Mouse (Mus musculus): ENCODE measurements around the gene Hmgn3.
"Not testable (repeated sequence)": the region's sequence is repeated elsewhere in the genome, so short reads cannot be mapped to it uniquely, and the experiment has no call there.

Hmgn3 gene

DNA sequence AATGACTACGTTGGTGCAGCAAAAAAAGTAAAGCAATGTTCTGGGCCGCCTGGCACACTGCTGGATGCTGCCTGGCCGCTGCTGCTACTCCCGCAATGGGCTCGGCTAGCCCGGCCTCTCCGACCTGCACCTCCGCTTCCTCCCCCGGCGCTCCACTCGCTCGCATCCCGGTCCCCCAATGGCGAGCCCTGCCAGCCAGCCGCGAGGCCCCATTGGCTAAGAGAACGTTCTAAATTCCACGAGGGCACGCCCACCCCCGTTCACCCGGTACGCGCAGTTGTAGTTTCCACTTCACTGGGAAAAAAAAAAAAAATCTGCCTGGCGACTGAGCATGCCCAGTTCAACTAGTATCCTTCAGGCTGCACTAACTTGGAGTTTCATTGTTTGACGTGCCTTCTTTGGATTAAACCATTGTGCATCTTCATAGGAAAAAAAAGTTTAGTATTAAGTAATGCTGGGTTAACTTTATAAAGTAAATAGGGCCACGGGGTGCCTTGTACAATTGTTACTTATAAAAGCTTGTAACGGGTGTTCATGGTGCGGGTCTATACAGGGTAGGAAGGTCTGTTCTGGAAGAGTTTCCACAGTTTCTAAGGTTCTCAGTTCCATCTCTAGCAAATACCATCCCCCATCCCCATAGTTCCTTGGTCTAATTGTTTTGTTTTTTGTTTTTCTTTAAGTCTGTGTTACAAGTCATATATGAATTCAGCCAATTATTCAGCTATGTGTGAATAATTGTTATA lies at the start of gene Hmgn3:
Hmgn3 (minus strand) TSS at position 240 of the 743 bp plus-strand sequence.
- DNase-seq (ENCODE audit: low spot score): peak; percentile 93

GRCm38 (mm10) chr9:83195765-83196164 lies 49.3 kb upstream of the Hmgn3 start:
- no peak for DNase-seq (ENCODE audit: low spot score)

DNA sequence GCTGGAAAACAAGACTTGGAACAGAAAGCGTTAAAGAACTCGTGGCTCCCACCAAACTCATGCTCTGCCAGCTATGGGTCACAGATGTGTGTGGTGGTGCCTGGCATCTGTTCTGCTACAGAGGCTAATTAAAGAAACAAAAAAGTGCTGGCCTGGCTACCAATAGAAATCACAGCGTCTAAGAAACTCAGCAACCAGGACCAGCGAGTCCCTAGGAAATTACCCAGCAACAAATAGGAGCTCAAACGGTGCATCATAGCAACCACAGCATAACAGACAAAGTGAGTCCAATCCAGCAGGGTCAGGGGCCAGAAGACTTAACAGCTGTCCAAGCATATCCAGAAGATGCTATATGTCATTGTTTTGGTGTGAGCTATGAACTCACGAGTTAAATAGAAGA lies 48.5 kb upstream of the Hmgn3 start:
- DNase-seq (ENCODE audit: low spot score): peak; percentile 45

DNA sequence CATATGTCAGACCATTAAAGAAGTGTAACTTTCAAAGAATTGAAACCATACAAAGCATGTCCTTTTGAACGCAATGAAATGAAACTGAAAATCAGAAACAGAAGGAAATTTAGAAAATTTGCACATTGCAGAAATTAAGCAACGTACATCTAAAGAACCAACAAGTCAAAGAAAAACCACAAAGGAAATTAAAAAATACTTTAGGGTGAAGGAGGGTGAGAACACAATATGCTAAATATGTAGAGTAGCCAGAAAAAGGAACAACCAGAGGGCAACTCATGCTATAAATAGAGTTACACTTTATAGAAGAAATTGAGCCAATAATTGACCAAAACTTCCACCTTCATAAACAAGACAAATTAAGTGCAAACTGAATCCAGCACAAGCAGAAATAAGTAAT lies 41.3 kb upstream of the Hmgn3 start:
- DNase-seq (ENCODE audit: low spot score): no peak

- peak; percentile 68 for DNase-seq (ENCODE audit: low spot score)
These were observed 667 bp downstream of the Hmgn3 start for GRCm38 (mm10) chr9:83145591-83146445.

GRCm38 (mm10) chr9:83129831-83130230 lies 16.7 kb downstream of the Hmgn3 start:
- no peak for DNase-seq (ENCODE audit: low spot score)

GRCm38 (mm10) chr9:83127840-83128239 lies 18.6 kb downstream of the Hmgn3 start:
- peak; percentile 15 for DNase-seq (ENCODE audit: low spot score)

DNA sequence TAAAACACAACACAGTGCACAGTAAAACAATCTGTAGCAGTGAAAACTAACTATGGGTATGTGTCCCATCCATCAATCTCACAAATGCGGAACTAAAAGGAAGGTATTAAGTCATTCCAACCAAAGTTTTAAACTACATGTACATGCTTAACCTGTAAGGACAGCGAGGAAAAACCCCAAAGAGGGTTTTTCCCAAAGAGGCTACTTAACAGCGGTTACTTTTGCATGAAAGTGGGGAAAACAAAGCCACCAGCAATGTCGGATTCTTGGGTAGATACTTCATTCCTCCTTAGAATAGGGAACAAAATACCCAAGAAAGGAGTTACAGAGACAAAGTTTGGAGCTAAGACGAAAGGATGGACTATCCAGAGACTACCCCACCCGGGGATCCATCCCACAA lies 20.0 kb downstream of the Hmgn3 start:
- DNase-seq (ENCODE audit: low spot score): not testable (repeated sequence)

GRCm38 (mm10) chr9:83119211-83119610 lies 27.3 kb downstream of the Hmgn3 start:
- no peak for DNase-seq (ENCODE audit: low spot score)

DNA sequence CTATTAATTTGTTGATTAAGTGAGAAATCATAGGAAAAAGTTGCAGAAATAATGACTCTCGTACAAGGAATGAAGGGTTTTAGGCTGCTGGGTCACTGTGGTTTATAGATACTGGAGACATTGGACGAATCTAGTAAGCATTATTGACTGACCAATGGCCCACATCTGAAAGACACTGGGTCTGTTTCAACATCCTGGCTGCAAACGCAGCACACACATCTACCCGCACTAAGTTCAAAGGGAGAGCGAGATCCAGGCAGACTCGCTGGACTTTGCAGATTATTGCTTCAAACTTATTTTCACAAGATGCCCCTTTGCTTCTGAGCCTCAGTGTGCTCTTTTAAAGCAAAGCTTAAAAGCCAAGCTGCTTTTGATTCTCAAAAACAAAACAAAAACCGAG lies 29.0 kb downstream of the Hmgn3 start:
- no peak for DNase-seq (ENCODE audit: low spot score)

DNA sequence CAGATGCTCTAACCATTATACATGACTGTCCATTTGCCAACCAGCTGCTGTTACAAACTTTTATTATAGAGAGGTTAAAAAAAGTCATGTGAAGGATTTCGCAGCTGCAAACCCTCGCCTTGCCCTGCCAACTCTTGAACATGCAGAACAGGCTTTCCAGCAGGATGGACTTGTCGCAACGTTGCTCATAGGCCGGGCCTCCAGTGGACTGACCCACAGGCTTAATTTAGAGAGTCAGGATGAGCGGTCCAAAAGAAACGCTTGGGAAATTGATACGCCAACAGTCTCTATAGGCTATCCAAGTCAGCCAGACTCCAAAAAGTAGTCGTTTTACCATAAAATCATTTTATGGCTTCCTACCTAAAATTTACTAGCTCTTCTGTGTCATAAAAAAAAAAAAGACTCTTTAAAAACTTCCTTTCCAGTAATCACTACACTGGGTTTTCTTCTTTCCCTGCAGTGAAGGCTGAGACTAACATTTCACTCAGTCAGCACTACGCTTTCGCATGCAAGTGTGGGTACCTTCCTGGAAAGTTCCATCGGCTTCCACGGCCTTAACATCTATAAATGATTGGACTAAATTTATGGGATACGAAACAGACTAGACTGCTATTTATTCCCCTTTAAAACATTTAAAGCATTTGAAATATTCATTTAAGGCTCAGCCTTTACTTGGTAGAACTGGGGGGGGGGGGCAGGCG lies 29.6 kb downstream of the Hmgn3 start:
- no peak for DNase-seq (ENCODE audit: low spot score)

- DNase-seq (ENCODE audit: low spot score): no peak
These were observed 30.8 kb downstream of the Hmgn3 start for GRCm38 (mm10) chr9:83115676-83116075.

DNA sequence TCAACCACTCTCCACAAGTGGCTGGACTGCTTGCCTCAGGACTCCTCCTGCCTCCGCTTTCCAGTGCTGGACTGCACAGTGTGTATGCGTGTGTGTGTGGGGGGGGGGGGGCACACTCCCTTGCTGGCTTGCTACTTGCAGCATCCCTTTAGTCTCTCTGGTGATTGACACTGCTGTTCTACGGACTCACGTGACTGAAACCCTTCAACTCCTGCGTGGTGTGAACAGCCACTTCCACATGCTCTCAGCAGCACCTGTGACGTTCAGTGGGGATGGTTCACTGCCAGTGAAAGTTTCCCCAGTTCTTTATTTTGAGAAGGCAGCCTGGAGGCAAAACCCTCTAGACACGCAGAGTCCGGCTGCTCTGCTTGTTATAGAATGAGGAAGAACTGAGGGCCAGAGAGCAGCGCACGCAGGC lies 32.7 kb downstream of the Hmgn3 start:
- no peak for DNase-seq (ENCODE audit: low spot score)

GRCm38 (mm10) chr9:83112305-83112768 lies 34.1 kb downstream of the Hmgn3 start:
- DNase-seq (ENCODE audit: low spot score): peak; percentile 18

DNA sequence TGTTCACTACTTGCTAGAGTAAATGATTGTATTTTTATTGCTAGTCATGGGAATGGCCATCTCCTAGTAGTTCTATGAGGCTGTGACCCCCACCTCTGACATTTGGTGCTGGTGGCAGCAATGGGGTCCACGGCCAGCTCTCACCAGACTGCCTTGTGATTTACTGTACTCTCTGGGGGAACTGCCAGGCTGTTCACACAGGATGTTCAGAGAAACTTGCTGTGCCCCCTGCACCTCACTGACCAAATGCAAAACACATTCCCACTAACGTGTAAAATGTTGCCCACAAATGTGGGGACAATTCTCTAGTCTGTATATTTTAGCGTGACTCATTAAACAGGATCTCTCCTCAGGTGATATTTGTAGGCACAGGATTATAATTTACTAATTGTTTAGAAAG lies 34.7 kb downstream of the Hmgn3 start:
- no peak for DNase-seq (ENCODE audit: low spot score)

DNA sequence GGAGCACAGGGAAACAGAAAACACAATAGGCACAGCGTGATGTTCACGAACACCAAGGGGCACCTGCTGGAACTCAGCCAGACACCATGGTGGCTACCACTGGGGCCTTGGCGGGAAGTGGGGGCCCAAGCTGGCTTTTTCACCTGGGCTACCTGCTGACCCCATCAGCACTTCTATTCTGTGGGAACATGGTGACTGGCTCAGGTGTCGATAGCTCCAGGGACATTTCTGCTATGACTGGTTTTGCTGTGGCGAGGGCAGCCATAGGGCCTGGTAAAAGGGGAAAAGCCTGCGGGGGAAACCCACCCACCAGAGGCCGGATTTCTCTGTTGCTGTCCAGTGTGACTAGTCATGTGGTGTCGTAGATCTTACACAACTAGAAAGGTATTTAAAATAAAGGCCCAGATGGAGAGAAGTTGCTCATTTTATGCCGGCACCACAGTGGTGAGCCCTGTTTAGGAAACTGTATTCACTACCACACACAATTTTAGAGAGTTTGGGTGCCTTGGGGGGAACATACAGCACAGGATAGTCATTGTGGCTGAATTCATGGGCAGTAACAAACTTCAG lies 35.3 kb downstream of the Hmgn3 start:
- no peak for DNase-seq (ENCODE audit: low spot score)

DNA sequence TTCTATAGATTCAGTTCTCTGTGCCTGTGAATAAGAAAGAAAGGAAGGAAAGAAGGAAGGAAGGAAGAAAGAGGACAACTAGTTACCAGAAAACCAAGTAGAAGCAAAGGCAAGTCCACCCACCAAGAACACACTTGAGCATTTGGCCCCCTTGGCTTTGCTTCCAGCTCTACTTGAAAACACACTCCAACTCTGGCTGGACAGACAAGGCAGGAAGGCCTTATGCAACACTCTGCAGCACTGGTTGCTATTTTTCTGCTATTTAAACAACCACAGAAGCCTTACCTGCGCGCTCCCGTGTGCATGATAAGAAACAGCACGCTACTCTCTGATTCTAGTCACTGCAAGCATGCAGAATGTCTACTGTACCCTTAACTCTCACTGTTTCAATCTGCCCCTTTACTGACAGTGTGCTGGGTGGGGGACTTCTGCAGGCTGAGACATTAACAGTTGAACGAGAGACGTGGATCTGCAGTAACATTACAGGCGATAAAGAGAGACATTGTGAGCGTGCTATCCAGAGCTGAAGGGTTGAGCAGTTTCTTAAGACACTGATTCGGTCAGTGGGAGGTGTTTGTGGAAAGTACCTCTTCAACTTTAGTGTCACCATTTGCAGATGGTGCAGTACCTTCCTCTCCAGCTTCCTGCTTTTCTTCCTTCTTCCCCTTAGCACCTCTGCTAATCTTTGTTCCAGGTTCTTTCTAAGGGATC lies 35.9 kb downstream of the Hmgn3 start:
- DNase-seq (ENCODE audit: low spot score): no peak

GRCm38 (mm10) chr9:83109705-83110104 lies 36.8 kb downstream of the Hmgn3 start:
- no peak for DNase-seq (ENCODE audit: low spot score)

- DNase-seq (ENCODE audit: low spot score): no peak
These were observed 37.7 kb downstream of the Hmgn3 start for GRCm38 (mm10) chr9:83108821-83109220.

DNA sequence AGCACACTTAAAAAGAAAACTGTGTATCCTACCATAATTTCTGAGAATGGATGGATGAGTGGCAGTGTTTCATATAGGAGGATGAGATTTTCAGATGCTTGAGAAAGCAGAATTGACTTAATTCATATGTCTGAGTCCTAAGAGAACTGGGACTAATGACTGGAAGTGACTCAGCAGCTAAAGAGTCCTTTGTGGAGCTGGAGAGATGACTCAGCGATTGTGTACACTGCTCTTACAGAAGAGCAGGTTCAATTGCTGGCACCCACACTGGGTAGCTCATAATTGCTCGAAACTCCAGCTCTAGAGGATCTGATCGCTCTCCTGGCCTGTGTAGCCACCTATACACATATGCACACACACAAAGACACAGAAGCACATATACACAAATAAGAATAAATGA lies 42.7 kb downstream of the Hmgn3 start:
- no peak for DNase-seq (ENCODE audit: low spot score)

DNA sequence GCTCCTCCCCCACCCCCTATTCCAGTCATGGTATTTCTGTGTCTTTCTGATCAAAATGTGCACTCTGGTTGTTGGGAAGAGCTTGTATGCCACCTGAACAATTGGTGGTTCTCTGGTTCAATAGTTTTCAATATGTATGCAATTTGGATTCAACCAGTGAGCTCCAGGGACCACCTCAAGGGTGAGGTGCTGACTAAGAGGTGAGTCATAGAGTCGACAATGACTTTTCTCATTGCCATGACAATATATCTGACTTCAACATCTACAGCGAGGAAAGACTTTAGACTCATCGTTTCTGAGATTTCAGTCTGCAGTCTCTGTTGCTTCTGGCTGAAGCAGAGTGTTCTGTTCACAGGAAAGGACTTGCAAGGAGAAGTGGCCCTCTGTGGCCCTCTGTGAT lies 44.8 kb downstream of the Hmgn3 start:
- DNase-seq (ENCODE audit: low spot score): no peak

GRCm38 (mm10) chr9:83100786-83101185 lies 45.7 kb downstream of the Hmgn3 start:
- no peak for DNase-seq (ENCODE audit: low spot score)

Measured in embryo, embryonic 10.5 days (tissue).